Mouse (Mus musculus) cerebellum, postnatal 14 days (tissue): ENCODE results near the gene Ms4a18.
"Not testable (repeated sequence)": the region's sequence is repeated elsewhere in the genome, so short reads cannot be mapped to it uniquely, and the experiment has no call there.

ENCODE experiments used
- DNase-seq, 2 experiments: peaks; one replicate each; pipeline ENCODE4 v3.0.0; 2021; ENCODE audit warnings: mixed read lengths in 2 of 2

The Ms4a18 gene

DNA sequence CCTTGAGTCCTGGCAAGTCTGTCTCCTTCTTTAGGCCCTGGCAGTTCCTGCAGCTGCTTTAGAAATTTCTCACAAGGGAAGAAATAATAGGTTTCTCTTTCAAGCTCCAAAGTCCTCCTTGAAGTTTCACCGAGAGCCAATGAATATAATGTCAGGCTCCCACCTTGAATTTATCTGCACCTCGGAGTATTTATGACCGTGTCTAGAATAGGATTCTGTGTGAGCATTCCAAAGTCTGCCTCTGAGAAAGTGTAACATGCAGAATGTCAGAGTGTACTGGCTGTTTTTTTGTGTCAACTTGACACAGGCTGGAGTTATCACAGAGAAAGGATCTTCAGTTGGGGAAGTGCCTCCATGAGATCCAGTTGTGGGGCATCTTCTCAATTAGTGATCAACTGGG lies at the start of gene Ms4a18:
Gene Ms4a18 (minus strand): TSS at position 141 of the 400 bp plus-strand sequence.
- no peak for DNase-seq

DNA sequence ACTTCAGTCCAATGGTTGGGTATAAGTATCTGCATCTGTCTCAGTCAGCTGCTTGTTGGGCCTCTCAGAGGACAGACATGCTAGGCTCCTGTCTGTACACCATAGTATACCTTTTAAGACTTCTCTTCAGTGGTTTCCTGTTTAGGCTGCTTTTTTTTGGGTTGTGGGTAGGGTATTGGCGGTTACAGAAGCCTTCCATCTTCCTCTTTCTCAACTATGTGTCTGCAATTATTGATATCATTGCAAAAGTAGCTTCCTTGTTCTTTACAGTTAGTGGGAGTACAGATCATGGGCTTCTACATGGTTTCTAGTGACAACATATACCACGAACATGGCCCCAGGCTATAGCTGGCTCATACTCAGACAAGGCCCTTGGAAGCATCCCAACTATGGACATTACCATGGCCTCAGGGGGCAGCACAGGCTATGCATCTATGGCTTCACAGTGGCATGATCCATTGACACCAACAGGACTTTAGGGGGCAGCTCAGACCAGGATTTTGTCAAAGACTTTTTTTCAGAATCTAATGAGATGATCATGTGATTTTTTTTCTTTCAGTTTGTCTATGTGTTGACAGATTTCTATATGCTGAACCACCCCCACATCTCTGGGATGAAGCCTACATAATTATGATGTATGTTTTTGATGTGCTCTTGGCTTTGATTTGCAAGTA lies 47.5 kb upstream of the Ms4a18 start:
- DNase-seq = no peak

DNA sequence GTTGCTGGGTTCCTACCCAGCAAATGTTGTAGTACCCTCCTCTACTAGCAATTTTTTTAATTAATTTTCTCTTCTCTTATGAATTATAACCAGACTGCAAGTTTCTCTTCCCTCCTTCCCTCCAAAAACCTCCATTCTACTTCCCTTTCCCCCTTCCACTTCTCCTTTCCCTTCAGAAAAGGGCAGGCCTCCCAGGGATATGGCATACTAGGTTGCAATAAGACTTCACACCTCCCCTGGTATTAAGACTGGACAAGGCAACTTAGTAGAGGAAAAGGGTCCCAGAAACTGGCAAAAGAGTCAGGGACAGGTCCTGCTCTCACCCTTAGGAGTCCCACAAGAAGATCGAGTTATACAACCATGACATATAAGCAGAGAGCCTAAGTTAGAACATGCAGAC lies 43.1 kb upstream of the Ms4a18 start:
- no peak for DNase-seq

DNA sequence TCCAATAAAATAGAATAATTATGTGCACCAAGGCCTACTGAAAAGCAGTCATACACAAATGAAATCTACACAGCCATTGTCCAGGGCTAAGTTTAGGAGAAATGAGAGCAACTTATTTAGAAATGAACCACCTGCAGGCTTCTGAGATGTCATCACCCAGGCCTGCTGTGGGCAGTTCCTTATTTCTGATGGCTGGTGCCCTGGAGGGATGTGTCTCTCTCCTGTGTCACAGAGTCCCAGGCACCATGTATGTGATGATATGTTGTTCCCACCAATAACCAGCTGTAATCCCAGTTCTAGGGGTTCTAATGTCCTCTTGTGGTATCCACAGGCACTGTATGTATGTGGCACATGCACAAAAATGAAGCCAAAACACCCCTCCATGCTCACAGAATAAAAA lies 42.1 kb upstream of the Ms4a18 start:
- no peak for DNase-seq

DNA sequence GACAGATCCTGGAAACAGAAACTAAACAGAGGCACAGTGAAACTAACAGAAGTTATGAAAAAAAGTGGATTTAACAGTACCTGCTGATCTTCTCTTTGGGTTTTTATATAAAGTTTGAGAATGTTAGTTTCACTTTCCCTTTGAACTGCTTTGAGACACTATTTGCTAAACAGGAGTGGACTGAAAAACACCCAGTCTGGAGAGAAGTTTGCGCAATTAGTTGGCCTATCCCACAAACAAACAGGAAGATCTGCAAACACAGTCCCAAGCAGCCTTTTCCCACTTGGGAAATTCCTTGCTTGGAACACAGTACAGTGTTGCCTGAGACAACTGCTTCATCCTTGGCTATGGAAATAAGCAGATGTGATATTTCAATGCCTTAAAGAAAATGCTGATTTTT lies 37.9 kb upstream of the Ms4a18 start:
- DNase-seq = not testable (repeated sequence)

DNA sequence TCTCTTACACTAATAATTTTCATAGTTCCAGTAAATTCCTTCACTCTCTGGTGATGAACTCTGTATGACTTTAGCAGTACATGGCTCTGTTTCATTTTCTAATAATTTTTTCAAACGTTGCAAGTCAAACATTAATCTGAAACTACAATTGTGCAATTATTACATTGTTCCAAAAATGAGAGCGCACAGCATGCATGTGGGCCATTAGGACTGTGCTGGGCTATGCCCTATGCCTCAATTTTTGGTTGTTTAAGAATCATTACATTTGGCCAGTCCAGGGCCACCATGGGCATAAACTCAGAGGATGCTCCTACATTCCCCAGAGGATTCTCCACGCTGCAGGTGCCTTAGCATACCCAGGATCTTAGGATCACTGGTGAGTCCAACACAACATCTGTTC lies 35.4 kb upstream of the Ms4a18 start:
- DNase-seq = no peak

DNA sequence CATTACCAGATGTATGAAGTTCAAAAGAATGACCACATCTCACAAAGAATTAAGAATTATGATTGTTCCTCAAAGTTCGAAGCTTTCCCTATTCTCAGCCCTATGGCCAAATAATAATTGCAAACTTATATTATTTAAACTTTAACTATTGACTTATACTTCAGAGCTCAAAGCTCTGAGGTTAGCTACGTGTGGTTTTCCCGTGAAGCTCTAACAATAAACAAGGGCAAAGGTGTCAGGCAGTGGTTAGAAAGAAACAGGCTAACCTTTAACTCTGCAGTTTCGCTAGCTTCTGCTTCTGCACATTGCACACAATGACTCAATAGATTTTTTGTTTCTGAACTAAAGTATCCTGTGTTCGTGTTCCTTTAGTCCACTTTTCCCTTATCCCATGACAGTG lies 35.0 kb upstream of the Ms4a18 start:
- DNase-seq = no peak

DNA sequence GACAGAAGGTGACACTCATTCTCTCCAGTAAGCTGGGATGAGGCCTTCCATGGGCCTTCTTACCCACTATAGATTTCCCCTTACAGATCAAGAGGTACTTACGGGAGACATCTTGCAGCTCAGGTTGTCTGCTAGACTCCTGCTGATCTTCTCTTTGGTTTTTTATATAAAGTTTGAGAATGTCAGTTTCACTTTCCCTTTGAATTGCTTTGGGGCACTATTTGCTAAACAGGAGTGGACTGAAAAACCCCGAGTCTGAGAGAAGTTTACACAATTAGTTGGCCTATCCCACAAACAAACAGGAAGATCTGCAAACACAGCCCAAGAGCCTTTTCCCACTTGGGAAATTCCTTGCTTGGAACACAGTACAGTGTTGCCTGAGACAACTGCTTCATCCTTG lies 32.5 kb upstream of the Ms4a18 start:
- DNase-seq = no peak

DNA sequence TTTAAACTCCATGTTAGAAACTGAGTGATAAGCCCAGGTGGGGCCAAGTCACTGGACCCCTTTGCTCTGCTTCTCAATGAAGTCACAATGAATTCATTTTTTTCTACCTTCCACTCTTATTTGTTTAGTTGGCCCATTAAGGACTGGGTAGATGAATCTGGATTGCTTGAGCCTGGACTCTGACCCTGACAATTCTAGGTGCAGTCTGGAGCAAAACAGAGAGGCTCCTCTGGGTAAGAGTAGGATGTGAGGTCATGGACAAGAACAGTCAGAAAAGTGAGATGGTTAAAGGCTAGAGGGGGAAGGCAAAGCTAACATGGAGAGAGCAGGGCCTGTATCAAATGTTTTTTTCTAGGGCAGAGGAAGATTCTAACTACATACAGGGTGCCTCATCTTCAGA lies 31.6 kb upstream of the Ms4a18 start:
- no peak for DNase-seq

DNA sequence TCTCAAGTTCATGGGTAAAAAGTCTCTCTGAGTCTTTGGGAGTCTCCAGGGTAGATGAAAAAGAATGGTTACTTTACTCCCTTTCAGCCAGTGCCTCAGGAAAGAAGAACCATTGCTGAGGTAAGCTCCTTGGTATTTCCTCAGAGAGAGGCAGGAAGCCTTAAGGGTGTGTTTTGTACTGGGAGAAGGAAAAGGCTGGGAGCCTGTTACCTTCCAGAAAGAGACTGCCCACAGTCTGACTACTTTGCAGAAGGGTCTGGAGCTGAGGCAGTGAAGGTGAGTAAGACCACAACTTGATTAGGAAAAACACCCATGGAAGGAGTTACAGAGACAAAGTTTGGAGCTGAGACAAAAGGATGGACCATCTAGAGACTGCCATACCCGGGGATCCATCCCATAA lies 30.7 kb upstream of the Ms4a18 start:
- DNase-seq = no peak

DNA sequence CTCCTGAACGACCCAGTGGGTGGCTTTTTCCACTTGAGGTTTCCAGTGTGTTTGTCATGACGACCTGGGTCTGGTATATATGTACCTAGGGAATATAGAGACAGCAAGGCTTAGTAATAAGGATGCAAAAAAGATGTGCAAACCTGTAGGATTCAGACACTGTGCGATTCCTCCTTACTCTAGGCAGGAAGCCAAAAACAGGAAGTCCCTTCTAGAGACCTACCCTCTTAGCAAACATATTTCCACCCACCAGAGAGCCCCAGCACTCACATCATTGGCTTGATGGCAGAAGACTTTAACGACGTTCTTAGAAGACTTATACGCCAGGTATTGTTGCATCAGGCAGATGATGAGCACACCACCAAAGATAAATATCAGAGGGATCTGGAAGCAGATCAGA lies 30.2 kb upstream of the Ms4a18 start:
- DNase-seq = no peak

DNA sequence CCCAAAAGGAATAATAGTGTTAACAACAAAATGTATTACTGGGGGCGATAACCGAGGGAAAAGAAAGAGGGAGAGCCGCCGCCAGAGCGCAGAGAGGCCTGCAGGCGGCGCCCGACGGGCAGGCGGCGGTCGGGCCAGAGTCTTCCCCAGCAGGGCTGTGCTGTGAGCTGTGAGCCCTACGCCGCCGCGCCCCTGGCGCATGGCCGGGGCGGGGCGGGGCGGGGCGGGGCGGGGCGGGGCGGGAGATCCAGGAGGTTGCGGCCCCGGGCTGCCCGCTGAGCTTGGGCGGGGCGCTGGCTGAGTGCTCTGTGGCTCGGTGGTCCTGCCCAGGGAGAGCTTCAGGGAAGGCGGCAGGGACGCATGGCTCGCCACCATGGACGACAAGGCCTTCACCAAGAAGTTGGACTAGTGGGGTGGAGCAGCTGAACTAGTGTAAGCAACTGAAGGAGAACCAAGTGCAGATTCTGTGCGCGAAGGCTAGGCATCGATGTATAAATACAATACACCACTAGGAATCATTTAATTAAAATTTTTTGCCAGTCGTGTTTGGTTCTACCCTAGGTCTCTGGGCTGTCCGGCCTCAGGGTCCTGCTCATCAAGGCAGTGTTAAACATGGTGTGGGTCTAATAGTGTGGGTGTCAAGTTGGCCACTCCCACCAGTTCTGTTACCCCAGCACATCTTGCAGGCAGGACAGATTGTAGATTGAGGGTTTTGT lies 27.3 kb upstream of the Ms4a18 start:
- peak; percentile 45 to 46 for DNase-seq

DNA sequence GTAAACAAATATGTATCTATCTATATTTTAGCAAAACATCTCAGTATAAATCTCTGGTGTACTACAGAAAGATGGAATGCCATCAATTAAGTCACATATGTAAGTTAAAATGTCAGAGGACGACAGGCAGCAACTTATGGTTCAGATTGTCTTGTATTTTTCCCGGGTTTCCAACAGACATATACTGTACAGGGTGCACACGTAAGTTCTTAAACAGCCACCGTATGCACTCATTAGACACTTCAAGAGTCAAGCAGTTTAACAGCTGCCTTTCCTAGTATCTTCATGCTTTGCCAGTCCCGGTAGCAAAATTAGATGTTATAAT lies 26.8 kb upstream of the Ms4a18 start:
- no peak for DNase-seq

DNA sequence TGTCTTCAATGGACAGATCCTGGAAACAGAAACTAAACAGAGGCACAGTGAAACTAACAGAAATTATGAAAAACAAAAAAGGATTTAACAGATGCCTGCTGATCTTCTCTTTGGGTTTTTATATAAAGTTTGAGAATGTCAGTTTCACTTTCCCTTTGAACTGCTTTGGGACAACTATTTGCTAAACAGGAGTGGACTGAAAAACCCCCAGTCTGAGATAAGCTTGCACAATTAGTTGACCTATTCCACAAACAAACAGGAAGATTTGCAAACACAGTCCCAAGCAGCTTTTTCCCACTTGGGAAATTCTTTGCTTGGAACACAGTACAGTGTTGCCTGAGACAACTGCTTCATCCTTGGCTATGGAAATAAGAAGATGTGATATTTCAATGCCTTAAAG lies 19.7 kb upstream of the Ms4a18 start:
- DNase-seq = no peak

DNA sequence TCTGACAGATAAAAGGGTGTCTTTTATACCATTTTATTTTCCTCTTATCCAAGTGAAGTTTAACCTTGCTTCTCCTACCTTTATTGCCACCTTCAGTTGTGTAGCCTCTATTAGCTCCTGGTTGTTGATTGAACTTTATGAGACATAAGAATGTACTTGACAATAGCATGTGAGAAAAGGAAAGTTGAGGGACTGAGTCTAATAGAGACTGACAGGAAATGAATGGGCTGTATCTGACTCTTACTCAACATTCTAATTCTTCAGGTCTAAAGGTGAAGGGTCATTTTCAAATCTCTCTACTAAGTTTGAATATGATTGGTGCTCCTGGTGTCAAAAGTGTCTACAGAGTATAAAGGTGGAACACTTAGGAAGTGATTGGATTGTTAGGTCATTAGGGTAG lies 4.6 kb upstream of the Ms4a18 start:
- no peak for DNase-seq

DNA sequence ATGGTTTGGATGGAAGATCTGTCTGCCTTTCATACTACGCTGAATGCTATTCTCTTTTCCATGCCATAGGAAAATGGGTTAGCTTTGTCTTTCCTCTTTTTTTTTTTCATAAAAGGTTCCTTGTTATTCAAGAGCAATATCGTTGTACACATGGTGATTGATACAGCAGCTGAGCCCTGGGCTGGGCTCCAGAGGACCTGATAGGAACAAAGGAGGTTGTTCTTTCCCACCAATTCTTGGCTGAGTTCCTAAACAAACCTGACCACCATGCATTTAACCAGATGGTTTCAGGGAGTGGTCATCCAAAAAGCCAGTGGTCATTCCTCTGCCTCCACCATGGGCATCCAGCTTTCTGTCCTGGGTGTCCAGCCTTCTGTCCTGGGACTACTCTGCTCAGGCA lies 580 bp downstream of the Ms4a18 start:
- no peak for DNase-seq

DNA sequence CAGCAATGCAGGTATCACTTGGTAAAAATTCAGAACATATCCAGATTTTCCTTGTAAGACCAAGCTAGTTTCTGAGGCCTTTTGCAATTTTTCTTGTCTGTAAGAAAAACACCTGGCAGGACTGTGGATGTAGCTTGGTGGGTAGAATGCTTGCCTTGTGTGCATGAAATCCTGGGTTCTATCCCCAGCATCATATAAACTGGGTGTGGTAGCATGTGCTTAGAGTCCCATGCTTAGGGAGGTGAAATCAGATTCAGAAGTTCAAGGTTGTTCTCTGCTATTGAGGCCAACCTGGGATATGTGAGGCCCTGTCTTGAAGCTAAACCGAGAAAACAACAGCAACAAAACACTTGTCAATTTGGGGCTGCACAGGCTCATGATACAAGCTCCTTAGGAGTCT lies 1.8 kb downstream of the Ms4a18 start:
- no peak for DNase-seq

DNA sequence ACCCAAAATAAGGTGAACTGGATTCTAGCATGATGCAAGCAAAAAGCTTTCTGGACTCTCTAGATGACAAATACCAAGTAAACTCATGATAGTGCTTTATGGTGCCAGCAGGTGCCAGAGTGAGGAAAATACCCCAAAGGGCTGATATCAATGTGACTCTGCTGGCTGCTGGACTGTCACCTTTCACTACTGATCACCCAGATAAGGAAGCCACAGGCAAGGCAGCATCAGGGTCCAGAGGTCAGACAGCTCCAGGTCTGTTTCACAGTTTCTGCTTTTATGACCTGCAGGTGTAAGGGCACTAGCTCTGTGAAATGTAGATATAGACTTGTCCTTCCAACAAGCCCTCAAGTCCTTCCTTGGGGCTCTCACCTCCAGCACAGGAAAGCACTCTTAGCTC lies 2.4 kb downstream of the Ms4a18 start:
- DNase-seq = no peak

DNA sequence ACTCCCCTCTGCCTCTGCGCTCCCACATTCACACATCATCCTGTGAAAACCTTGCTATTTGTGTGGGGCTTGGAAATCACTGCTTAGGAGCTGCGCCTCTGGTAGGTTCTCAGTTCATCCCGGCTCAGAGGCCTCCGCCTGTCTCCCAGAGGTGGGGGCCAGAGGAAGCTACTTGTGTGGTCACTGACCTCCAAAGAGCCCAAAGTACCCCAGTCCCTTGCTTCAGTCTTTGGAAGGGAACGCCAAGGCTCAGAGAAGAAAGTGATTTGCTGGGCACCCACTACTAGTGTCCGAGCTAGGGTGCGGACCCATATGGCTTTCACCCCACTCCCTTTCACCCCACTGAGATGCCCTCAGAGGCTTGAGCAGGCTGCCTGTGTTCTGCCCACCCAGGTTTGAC lies 24.7 kb downstream of the Ms4a18 start, which contains the start of gene Ms4a15:
Gene Ms4a15 (minus strand): TSS at position 101 of the 400 bp plus-strand sequence.
- DNase-seq = no peak

DNA sequence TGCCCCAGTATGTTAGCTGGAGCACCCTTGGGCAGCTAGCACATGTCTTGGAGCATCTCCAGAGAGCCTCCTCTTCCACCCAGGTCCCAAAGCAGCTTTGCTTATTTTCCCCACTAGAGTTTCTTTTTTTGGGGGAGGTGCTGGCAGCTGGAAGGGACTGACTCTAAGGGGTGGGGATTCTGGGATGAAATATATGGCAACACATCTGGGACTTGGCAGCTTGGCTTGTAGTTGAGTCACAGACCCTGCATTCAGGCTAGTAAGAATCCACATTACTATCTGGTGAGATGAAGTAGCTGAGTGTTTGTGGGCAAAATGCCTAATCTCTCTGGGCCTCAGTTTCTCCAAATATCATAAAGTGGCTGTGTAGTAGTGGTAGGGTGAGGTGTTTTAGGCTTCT lies 25.9 kb downstream of the Ms4a18 start:
- no peak for DNase-seq

DNA sequence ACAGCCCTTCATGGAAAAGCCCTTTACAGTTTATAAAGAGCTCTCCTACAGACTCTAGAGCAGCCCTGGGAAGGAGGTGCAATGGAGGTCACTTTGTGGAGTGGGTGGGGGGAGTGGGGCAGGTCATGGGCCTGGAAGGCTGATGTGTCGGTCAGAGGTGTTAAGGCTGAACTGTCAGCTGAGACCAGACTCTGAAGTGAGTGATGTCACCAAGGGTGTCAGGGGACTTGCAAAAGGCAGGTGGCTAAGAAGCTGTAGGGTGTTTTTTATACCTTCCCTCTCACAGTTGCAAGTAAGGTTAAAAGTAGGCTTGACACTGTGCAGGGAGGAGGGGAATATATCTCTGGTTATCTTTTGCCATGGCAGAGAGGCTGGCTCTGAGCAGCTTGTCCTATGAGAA lies 27.1 kb downstream of the Ms4a18 start:
- DNase-seq = no peak

DNA sequence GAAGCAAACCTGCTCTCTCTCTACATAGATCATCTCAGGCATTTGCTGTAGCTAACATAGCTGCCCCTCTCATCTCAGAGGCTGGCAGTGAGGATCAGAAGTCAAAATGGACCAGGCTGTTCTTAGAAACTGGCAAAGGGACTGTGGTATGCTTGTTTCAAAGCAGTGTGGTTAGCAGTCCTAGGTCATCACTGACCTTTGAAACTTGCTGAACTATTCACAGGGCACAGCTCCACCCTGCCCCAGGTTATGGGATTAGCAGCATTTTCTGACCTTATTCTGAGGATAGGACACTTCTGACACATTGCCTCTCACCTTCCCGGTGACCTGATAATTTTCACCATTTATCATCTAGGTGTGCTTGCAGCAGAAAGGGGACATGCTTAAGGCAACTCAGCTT lies 29.3 kb downstream of the Ms4a18 start:
- DNase-seq = no peak

DNA sequence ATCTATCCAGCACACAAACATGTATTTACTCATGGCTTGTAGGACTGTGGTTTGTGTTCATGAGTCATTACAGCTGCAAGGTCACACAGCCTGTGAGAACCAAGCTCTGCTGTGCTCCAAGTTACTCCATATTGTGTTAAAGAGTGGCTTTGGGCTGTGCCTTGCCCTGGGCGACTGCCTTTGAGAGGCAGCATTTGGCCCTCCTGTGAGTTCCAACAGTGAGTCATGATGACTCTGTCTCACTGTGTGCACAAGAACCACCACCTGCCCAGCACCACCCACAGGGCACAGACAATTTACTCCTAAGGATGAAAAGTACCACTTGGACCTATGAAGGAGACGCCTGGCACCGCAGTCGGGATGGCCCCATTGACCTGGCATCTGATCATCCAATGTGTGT lies 31.9 kb downstream of the Ms4a18 start:
- DNase-seq = no peak

DNA sequence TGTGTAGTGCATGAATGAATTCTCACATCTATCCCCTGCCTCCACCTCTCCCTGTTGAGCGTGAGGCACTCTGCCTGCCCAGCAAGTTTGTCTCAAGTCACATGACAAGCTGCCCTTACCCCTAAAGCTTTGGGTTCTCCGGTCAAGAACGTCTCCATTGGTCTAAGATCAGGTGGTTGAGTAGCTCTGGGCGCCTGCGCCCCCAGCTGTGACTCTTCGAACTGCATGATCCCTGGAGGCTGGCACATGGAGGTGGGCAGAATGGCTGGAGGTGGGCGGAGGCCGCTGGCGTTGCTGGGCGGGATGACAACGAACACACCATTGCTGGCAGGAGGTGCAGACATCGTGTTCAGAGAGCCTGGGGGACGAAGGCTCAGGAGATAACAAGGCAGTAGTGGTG lies 33.3 kb downstream of the Ms4a18 start:
- DNase-seq = peak in 1 of 2 experiments; percentile 13

DNA sequence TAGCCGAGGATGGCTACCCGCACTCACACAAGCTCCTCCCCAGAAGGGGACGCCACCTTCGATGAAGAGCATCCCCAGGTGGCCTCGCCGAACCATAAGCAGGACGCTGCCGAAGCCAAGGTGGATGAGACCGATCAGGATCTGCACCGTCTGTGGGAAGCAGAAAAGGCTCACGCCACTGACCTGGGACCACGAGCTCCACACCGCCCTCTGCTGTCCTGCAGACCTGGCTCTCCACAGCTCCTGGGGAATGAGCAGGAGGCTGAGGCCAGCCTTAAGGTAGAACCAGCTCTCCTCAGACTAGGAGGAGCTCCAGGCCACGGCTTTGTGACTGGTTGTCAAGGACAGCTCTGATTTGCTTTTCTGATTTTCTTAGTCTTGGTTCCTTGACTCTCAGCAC lies 34.7 kb downstream of the Ms4a18 start:
- DNase-seq = peak; percentile 62 to 77
